Mouse (Mus musculus): ENCODE results near the gene Nat14. TPM values are rescaled to one million over a fixed set of nuclear protein-coding genes. Genes with fewer than 3 reads are reported as not detected.

The Nat14 gene
- polyA plus RNA-seq, 2 experiments: 0.11 to 0.38 TPM

DNA sequence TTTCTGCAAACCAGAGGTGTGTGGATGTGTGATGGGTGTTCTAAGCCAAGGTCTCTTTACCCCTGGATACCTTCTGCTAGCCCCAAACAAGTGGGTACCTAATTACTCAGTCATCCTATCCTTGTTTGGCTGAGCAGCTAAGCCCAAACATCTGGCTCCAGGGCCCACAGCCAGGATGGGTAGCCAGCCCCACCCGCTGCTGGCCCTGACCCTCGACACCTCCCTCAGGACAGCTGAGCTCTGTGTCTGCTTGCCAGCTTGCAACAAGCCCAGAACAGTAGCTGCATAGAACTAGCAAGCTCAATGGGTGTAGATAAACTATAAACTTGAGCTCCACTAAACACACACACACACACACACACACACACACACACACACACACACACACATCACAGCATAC lies 26.0 kb downstream of the Nat14 start:
- DNase-seq (ENCODE audit: low read depth in 3 of 3, low spot score in 3 of 3): no peak
- no peak for TF ChIP-seq CTCF (IDR thresholded peaks at IDR 0.05; ENCODE audit: low read depth)
- no peak for TF ChIP-seq EP300 (IDR thresholded peaks at IDR 0.05; ENCODE audit: low read depth)
- Histone ChIP-seq H3K4me3 (ENCODE audit: insufficient read depth in 1 of 2, low read depth in 2 of 2, low read length in 2 of 2) (no peak overlapping the region), H3K4me2 (ENCODE audit: low read depth) (no peak overlapping the region), H3K27me3 (ENCODE audit: control insufficient read depth, insufficient read depth, low read length) (no peaks in the 10 kb centered on the region), H3K27ac (no peak overlapping the region), H3K9ac (replicated peaks) (no peak overlapping the region), H3K4me1 (replicated peaks; ENCODE audit: control insufficient read depth in 2 of 2, insufficient read depth in 2 of 2, low read length in 1 of 2) (0 out of 4 replicates have a peak, but pooled peaks cover 0 to 2% of the 10 kb centered on the region in 2 experiments), H3K36me3 (replicated peaks; ENCODE audit: control insufficient read depth, insufficient read depth, low read depth) (no peaks in the 10 kb centered on the region), H3K9me3 (ENCODE audit: control insufficient read depth, low read length) (no peaks in the 10 kb centered on the region)
- ATAC-seq (ENCODE audit: insufficient read depth): no peak
- WGBS (ENCODE audit: insufficient replicate concordance): 30% methylated on average over 2 of the region's 2 CpGs

DNA sequence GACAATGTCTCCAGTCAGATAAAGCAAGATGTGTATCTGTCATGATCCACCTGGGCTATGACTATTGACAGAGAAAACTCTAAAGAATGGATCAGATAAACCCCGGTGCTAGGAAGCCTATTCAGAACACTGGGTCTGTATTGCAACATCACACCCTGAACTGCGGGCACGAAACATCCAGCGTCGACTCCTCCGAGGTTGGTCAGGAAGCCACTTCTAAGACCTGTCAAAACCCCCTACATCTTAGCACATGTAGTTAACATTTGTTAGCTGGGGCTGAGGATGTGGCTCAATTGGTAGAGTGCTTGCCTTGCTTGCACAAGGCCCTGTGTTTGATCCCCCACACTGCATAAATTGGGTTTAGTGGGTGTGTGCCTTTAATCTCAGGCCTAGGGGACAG lies 26.6 kb downstream of the Nat14 start:
- TF ChIP-seq EP300 (IDR thresholded peaks at IDR 0.05; ENCODE audit: low read depth): no peak
- DNase-seq (ENCODE audit: low read depth in 3 of 3, low spot score in 3 of 3) (no peak), ATAC-seq (ENCODE audit: insufficient read depth) (no peak)
- Histone ChIP-seq H3K4me2 (ENCODE audit: low read depth) (no peak overlapping the region), H3K4me1 (replicated peaks; ENCODE audit: control insufficient read depth in 2 of 2, insufficient read depth in 2 of 2, low read length in 1 of 2) (0 out of 4 replicates have a peak, but pooled peaks cover 0 to 2% of the 10 kb centered on the region in 2 experiments), H3K36me3 (replicated peaks; ENCODE audit: control insufficient read depth, insufficient read depth, low read depth) (no peaks in the 10 kb centered on the region), H3K4me3 (ENCODE audit: insufficient read depth in 1 of 2, low read depth in 2 of 2, low read length in 2 of 2) (no peak overlapping the region), H3K9me3 (ENCODE audit: control insufficient read depth, low read length) (no peaks in the 10 kb centered on the region), H3K27ac (no peak overlapping the region), H3K27me3 (ENCODE audit: control insufficient read depth, insufficient read depth, low read length) (no peaks in the 10 kb centered on the region), H3K9ac (replicated peaks) (no peak overlapping the region)
- 32% methylated on average over 6 of the region's 6 CpGs for WGBS (ENCODE audit: insufficient replicate concordance)

DNA sequence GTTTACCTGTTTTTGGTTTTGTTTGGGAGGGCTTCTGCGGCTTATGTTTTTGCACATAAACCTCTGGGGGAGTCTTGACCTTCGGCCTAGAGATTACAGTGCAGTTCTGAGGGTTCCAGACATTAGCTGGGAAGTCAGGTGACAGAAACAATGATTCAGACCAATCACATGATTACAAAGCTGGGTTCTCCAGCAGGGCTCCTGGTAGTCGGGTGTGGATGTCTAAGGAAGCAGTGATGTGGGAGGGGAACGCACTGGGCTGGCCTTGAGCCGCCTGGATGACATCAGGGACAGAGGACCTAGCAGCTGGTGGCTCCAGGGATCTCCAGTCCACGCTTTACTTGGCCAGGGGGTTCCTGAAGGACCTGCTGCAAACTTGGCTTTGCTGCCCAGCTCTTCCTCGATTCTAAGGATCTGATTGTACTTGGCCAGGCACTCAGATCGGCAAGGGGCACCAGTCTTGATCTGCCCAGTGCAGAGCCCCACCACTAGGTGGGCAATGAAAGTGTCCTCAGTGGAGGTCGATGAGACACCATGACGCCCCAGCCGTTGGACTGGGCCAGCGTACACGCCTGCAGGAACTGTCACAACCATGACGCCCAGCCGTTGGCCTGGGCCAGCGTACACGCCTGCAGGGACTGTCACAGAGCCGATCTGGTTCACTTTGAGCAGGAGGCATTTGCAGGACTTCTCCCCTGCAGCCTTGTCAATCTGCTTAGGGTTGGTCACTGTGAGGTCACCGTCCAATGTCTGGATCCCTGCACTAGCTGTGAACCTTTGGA lies 28.9 kb downstream of the Nat14 start:
- WGBS (ENCODE audit: insufficient replicate concordance): 67% methylated on average over 19 of the region's 19 CpGs
- DNase-seq (ENCODE audit: low read depth in 3 of 3, low spot score in 3 of 3) (no peak), ATAC-seq (ENCODE audit: insufficient read depth) (no peak)
- no peak overlapping the region for H3K4me3 ChIP-seq (ENCODE audit: insufficient read depth in 1 of 2, low read depth in 2 of 2, low read length in 2 of 2)
- no peaks in the 10 kb centered on the region for H3K36me3 ChIP-seq (replicated peaks; ENCODE audit: control insufficient read depth, insufficient read depth, low read depth)
- no peak overlapping the region for H3K9ac ChIP-seq (replicated peaks)
- H3K9me3 ChIP-seq (ENCODE audit: control insufficient read depth, low read length): no peaks in the 10 kb centered on the region
- H3K4me1 ChIP-seq (replicated peaks; ENCODE audit: control insufficient read depth in 2 of 2, insufficient read depth in 2 of 2, low read length in 1 of 2): no peaks in the 10 kb centered on the region
- no peaks in the 10 kb centered on the region for H3K27me3 ChIP-seq (ENCODE audit: control insufficient read depth, insufficient read depth, low read length)
- no peak overlapping the region for H3K4me2 ChIP-seq (ENCODE audit: low read depth)
- TF ChIP-seq EP300 (IDR thresholded peaks at IDR 0.05; ENCODE audit: low read depth) (no peak), CTCF (IDR thresholded peaks at IDR 0.05; ENCODE audit: low read depth) (no peak)
- H3K27ac ChIP-seq: no peak overlapping the region

DNA sequence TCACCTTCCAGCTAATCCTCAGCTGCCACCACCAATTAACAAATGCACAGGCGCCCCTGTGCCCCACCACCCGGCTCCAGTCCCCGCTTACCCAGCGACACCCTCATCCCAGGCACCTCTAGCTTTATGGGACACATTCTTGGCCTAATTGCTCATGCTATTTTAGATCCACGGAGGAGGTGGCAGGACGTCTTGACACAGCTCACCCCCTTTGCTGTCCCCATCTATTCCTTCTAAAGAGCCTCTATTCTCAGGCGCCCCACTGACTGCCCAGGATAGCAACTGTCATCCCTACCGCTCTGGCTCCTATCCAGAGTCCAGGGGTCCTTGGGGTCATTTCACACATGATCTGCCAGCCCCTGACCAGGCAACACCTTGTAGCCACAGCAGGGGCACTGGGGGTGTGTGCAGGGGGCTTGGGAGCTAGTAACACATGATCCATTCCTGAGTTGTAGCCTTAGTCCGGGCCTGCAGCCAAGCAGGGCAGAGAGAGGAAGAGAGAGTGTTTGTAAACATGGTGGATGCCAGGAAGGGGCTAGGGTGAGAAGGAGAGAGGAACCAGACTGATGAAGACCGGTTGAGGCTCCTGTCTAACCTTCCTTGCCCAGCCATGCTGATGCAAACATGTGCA lies 32.1 kb downstream of the Nat14 start:
- H3K27me3 ChIP-seq (ENCODE audit: control insufficient read depth, insufficient read depth, low read length): no peaks in the 10 kb centered on the region
- no peaks in the 10 kb centered on the region for H3K4me1 ChIP-seq (replicated peaks; ENCODE audit: control insufficient read depth in 2 of 2, insufficient read depth in 2 of 2, low read length in 1 of 2)
- DNase-seq (ENCODE audit: low read depth in 3 of 3, low spot score in 3 of 3): no peak
- ATAC-seq (ENCODE audit: insufficient read depth): no peak
- TF ChIP-seq CTCF (IDR thresholded peaks at IDR 0.05; ENCODE audit: low read depth) (no peak), EP300 (IDR thresholded peaks at IDR 0.05; ENCODE audit: low read depth) (no peak)
- no peaks in the 10 kb centered on the region for H3K9me3 ChIP-seq (ENCODE audit: control insufficient read depth, low read length)
- 25% methylated on average over 10 of the region's 10 CpGs for WGBS (ENCODE audit: insufficient replicate concordance)
- H3K4me3 ChIP-seq (ENCODE audit: insufficient read depth in 1 of 2, low read depth in 2 of 2, low read length in 2 of 2): no peak overlapping the region
- H3K9ac ChIP-seq (replicated peaks): no peak overlapping the region
- no peak overlapping the region for H3K27ac ChIP-seq
- H3K4me2 ChIP-seq (ENCODE audit: low read depth): no peak overlapping the region
- no peaks in the 10 kb centered on the region for H3K36me3 ChIP-seq (replicated peaks; ENCODE audit: control insufficient read depth, insufficient read depth, low read depth)

DNA sequence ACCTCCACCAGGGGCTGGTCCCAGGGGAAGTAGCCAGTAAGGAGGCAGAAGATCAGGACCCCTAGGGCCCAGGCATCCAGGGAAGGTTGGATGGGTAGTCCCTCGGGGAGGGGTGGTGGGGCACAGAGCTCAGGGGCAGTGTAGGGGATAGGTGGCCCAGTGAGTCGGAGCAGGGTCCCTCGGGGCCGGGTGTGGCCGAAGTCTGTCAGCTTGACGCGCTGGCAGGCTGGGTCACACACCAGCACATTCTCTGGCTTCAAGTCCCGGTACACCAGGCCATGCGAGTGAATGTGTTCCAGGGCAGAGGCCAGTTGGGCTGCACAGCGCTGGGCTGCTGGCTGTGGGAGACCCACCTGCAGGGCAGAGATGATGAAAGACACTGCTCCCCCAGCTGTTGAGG lies 35.5 kb downstream of the Nat14 start:
- no peak for TF ChIP-seq CTCF (IDR thresholded peaks at IDR 0.05; ENCODE audit: low read depth)
- no peak for TF ChIP-seq EP300 (IDR thresholded peaks at IDR 0.05; ENCODE audit: low read depth)
- Histone ChIP-seq H3K4me2 (ENCODE audit: low read depth) (no peak overlapping the region), H3K9me3 (ENCODE audit: control insufficient read depth, low read length) (no peaks in the 10 kb centered on the region), H3K36me3 (replicated peaks; ENCODE audit: control insufficient read depth, insufficient read depth, low read depth) (no peaks in the 10 kb centered on the region), H3K4me1 (replicated peaks; ENCODE audit: control insufficient read depth in 2 of 2, insufficient read depth in 2 of 2, low read length in 1 of 2) (no peaks in the 10 kb centered on the region), H3K27ac (no peak overlapping the region), H3K27me3 (ENCODE audit: control insufficient read depth, insufficient read depth, low read length) (no peaks in the 10 kb centered on the region), H3K9ac (replicated peaks) (no peak overlapping the region), H3K4me3 (ENCODE audit: insufficient read depth in 1 of 2, low read depth in 2 of 2, low read length in 2 of 2) (no peak overlapping the region)
- DNase-seq (ENCODE audit: low read depth in 3 of 3, low spot score in 3 of 3) (no peak), ATAC-seq (ENCODE audit: insufficient read depth) (no peak)
- 62% methylated on average over 10 of the region's 10 CpGs for WGBS (ENCODE audit: insufficient replicate concordance)

Measured in liver, embryonic 14.5 days (tissue).